Mouse (Mus musculus) kidney, postnatal 0 days (tissue): ENCODE results near the gene Tmpo. TPM values are rescaled to one million over a fixed set of nuclear protein-coding genes. Genes with fewer than 3 reads are reported as not detected.

ENCODE experiments used
- ATAC-seq: fragments of 200-750 bp; cut with Nextera tagmentation; replicated peaks from 2 replicates; pipeline ENCODE4 v1.8.0; 2017; ENCODE audit warnings: low read depth, moderate number of reproducible peaks, moderate TSS enrichment, moderate library complexity; ENCODE audit not compliant: low FRiP score
- DNase-seq: peaks from one replicate; pipeline ENCODE4 v3.0.0-alpha.2; 2016; ENCODE audit warnings: low spot score
- H3K27ac ChIP-seq: fragments of 300-500 bp; sonication (generic); 2 replicates; pipeline ENCODE4 v1.5.1; 2014; ENCODE audit warnings: mild to moderate bottlenecking
- H3K27me3 ChIP-seq: fragments of 300-500 bp; sonication (generic); 2 replicates; pipeline ENCODE4 v1.6.1; 2014; ENCODE audit warnings: low read length, mixed read lengths; ENCODE audit not compliant: insufficient read depth
- H3K36me3 ChIP-seq: fragments of 300-500 bp; sonication (generic); 2 replicates; pipeline ENCODE4 v1.6.1; 2014; ENCODE audit warnings: low read length, mixed read lengths; ENCODE audit not compliant: insufficient read depth
- H3K4me1 ChIP-seq: fragments of 300-500 bp; sonication (generic); replicated peaks from 2 replicates; pipeline ENCODE4 v1.6.1; 2014; ENCODE audit warnings: antibody characterized with exemption, low read length, mixed read lengths; ENCODE audit not compliant: insufficient read depth
- H3K4me2 ChIP-seq: fragments of 300-500 bp; sonication (generic); 2 replicates; pipeline ENCODE4 v1.6.1; 2014; ENCODE audit warnings: mild to moderate bottlenecking, low read length, moderate library complexity, mixed read lengths
- H3K4me3 ChIP-seq: fragments of 300-500 bp; sonication (generic); replicated peaks from 2 replicates; pipeline ENCODE4 v1.5.1; 2014; ENCODE audit warnings: low read depth, low read length
- H3K9ac ChIP-seq: fragments of 300-500 bp; sonication (generic); 2 replicates; pipeline ENCODE4 v1.6.1; 2014; ENCODE audit warnings: low read depth, low read length
- H3K9me3 ChIP-seq: fragments of 300-500 bp; sonication (generic); replicated peaks from 2 replicates; pipeline ENCODE4 v1.6.1; 2016; ENCODE audit warnings: low read length, inconsistent platforms, mixed read lengths
- CTCF ChIP-seq: IDR thresholded peaks from 2 replicates; pipeline ENCODE4 v1.5.1; 2016; ENCODE audit warnings: antibody characterized with exemption, low read depth, mild to moderate bottlenecking, moderate library complexity
- WGBS: fragments of 180-500 bp; shearing (Covaris S2); extraction: QIAGEN DNeasy Blood & Tissue Kit; methylation state at CpG from one replicate; pipeline ENCODE4 v1.1.7; 2014; 5-methylcytosine and 5-hydroxymethylcytosine counted together
- polyA plus RNA-seq: library from polyadenylated mRNA; unstranded; fragments of >200 nt; fragmentation: Nextera tagmentation; extraction: Ambion mirVana; gene quantifications from 2 replicates; pipeline ENCODE4 v1.2.1, GENCODE M21; 2015

The Tmpo gene
- polyA plus RNA-seq, 1 experiment from 2014 or later = 160 TPM

- ATAC-seq (no peak), DNase-seq (no peak)
- Histone ChIP-seq H3K4me3 (no peak overlapping the region), H3K4me2 (no peak overlapping the region), H3K9ac (no peak overlapping the region), H3K36me3 (peaks cover 70% of the 10 kb centered on the region), H3K4me1 (no peaks in the 10 kb centered on the region), H3K9me3 (no peaks in the 10 kb centered on the region), H3K27ac (no peak overlapping the region), H3K27me3 (no peaks in the 10 kb centered on the region)
- TF ChIP-seq CTCF = no peak
- WGBS = 92% methylated on average over 12 of the region's 12 CpGs
Measured at GRCm38 (mm10) chr10:91116958-91117357, 64.2 kb downstream of the Tmpo start.

GRCm38 (mm10) chr10:91109841-91110240 lies 71.3 kb downstream of the Tmpo start:
- Histone ChIP-seq H3K4me1 (no peaks in the 10 kb centered on the region), H3K27me3 (no peaks in the 10 kb centered on the region), H3K4me2 (no peak overlapping the region), H3K36me3 (peaks cover 18% of the 10 kb centered on the region), H3K9me3 (no peaks in the 10 kb centered on the region), H3K9ac (no peak overlapping the region), H3K27ac (no peak overlapping the region), H3K4me3 (no peak overlapping the region)
- ATAC-seq (no peak), DNase-seq (no peak)
- TF ChIP-seq CTCF = no peak
- WGBS = 59% methylated on average over 4 of the region's 4 CpGs

- Histone ChIP-seq H3K9me3 (no peaks in the 10 kb centered on the region), H3K4me2 (no peak overlapping the region), H3K27me3 (no peaks in the 10 kb centered on the region), H3K9ac (no peak overlapping the region), H3K4me3 (no peak overlapping the region), H3K4me1 (no peaks in the 10 kb centered on the region), H3K27ac (no peak overlapping the region), H3K36me3 (peaks cover 8% of the 10 kb centered on the region; the same call in 1 of the 2 replicates)
- DNase-seq = no peak
- no peak for TF ChIP-seq CTCF
- no peak for ATAC-seq
- WGBS = 86% methylated on average over 3 of the region's 3 CpGs
Measured at GRCm38 (mm10) chr10:91105981-91106380, 75.1 kb downstream of the Tmpo start.

GRCm38 (mm10) chr10:91102799-91103590 lies 78.1 kb downstream of the Tmpo start:
- Histone ChIP-seq H3K4me2 (no peak overlapping the region), H3K36me3 (peaks cover 8% of the 10 kb centered on the region), H3K4me1 (no peaks in the 10 kb centered on the region), H3K27ac (no peak overlapping the region), H3K27me3 (no peaks in the 10 kb centered on the region), H3K4me3 (no peak overlapping the region), H3K9me3 (no peaks in the 10 kb centered on the region), H3K9ac (no peak overlapping the region)
- no peak for TF ChIP-seq CTCF
- 92% methylated on average over 14 of the region's 14 CpGs for WGBS
- DNase-seq (no peak), ATAC-seq (no peak)

GRCm38 (mm10) chr10:91101936-91102335 lies 79.2 kb downstream of the Tmpo start:
- WGBS = 96% methylated on average over 25 of the region's 25 CpGs
- Histone ChIP-seq H3K27me3 (no peaks in the 10 kb centered on the region), H3K4me2 (no peak overlapping the region), H3K36me3 (peaks cover 11% of the 10 kb centered on the region), H3K9ac (no peak overlapping the region), H3K27ac (no peak overlapping the region), H3K9me3 (no peaks in the 10 kb centered on the region), H3K4me1 (no peaks in the 10 kb centered on the region), H3K4me3 (no peak overlapping the region)
- no peak for DNase-seq
- no peak for ATAC-seq
- no peak for TF ChIP-seq CTCF

GRCm38 (mm10) chr10:91100101-91100500 lies 81.0 kb downstream of the Tmpo start:
- H3K27me3 ChIP-seq = no peaks in the 10 kb centered on the region
- no peak overlapping the region for H3K27ac ChIP-seq
- no peaks in the 10 kb centered on the region for H3K9me3 ChIP-seq
- ATAC-seq = no peak
- WGBS = 89% methylated on average over 1 of the region's 1 CpGs
- no peak overlapping the region for H3K4me3 ChIP-seq
- no peak for TF ChIP-seq CTCF
- H3K9ac ChIP-seq = no peak overlapping the region
- peaks cover 19% of the 10 kb centered on the region for H3K36me3 ChIP-seq
- no peak overlapping the region for H3K4me2 ChIP-seq
- no peak for DNase-seq
- no peaks in the 10 kb centered on the region for H3K4me1 ChIP-seq

- TF ChIP-seq CTCF = no peak
- no peak overlapping the region for H3K4me3 ChIP-seq
- no peaks in the 10 kb centered on the region for H3K9me3 ChIP-seq
- no peak overlapping the region for H3K4me2 ChIP-seq
- WGBS = 94% methylated on average over 8 of the region's 8 CpGs
- H3K27me3 ChIP-seq = no peaks in the 10 kb centered on the region
- H3K27ac ChIP-seq = no peak overlapping the region
- ATAC-seq (no peak), DNase-seq (no peak)
- H3K36me3 ChIP-seq = peaks cover 28% of the 10 kb centered on the region
- no peak overlapping the region for H3K9ac ChIP-seq
- H3K4me1 ChIP-seq = no peaks in the 10 kb centered on the region
Measured at GRCm38 (mm10) chr10:91098056-91098455, 83.1 kb downstream of the Tmpo start.

Other genes with a start within 250 kb of the Tmpo start
- 14.1 and 16.6 TPM in 2 replicates for gene Apaf1, start 98.5 kb downstream of the Tmpo start, polyA plus RNA-seq
- gene Ikbip, start 98.4 kb downstream of the Tmpo start, polyA plus RNA-seq = 48.1 and 50.3 TPM in 2 replicates
- 894 and 974 TPM in 2 replicates for gene Slc25a3, start 57.3 kb downstream of the Tmpo start, polyA plus RNA-seq